Mouse (Mus musculus): ENCODE measurements around the gene Gm20388. TPM values are rescaled to one million over a fixed set of nuclear protein-coding genes. Genes with fewer than 3 reads are reported as not detected.

The Gm20388 gene
- polyA plus RNA-seq, 1 experiment from 2014 or later, result 8.3 TPM

GRCm38 (mm10) chr8:120227578-120227876 lies 316.9 kb downstream of the Gm20388 start:
- no peaks in the 10 kb centered on the region for H3K27me3 ChIP-seq (replicated peaks; ENCODE audit: control insufficient read depth, insufficient read depth, low read length)
- H3K4me1 ChIP-seq (replicated peaks; ENCODE audit: control insufficient read depth, insufficient read depth, low read length), result peaks cover 69% of the 10 kb centered on the region
- H3K9me3 ChIP-seq (ENCODE audit: control insufficient read depth, low read length), result no peaks in the 10 kb centered on the region
- H3K9ac ChIP-seq (ENCODE audit: low read length), result no peak overlapping the region
- no peaks in the 10 kb centered on the region for H3K36me3 ChIP-seq (ENCODE audit: control insufficient read depth, insufficient read depth, low read length)
- ATAC-seq (replicated peaks; ENCODE audit: low FRiP score, low TSS enrichment, low read depth) (no peak), DNase-seq (ENCODE audit: low spot score) (no peak)
- peak overlapping the region; percentile 10; the same call in 1 of the 2 replicates for H3K27ac ChIP-seq (ENCODE audit: low read depth)
- H3K4me2 ChIP-seq (ENCODE audit: low read length), result peak overlapping the region; percentile 78
- no peak overlapping the region for H3K4me3 ChIP-seq (ENCODE audit: low read depth, low read length)

- no peaks in the 10 kb centered on the region for H3K9me3 ChIP-seq (ENCODE audit: control insufficient read depth, low read length)
- peak; percentile 59 for ATAC-seq (replicated peaks; ENCODE audit: low FRiP score, low TSS enrichment, low read depth)
- H3K4me3 ChIP-seq (ENCODE audit: low read depth, low read length), result peak within 1 kb of the TSS; percentile 59
- no peaks in the 10 kb centered on the region for H3K27me3 ChIP-seq (replicated peaks; ENCODE audit: control insufficient read depth, insufficient read depth, low read length)
- peak within 1 kb of the TSS; percentile 56 for H3K9ac ChIP-seq (ENCODE audit: low read length)
- H3K4me1 ChIP-seq (replicated peaks; ENCODE audit: control insufficient read depth, insufficient read depth, low read length), result peaks cover 71% of the 10 kb centered on the region
- no peaks in the 10 kb centered on the region for H3K36me3 ChIP-seq (ENCODE audit: control insufficient read depth, insufficient read depth, low read length)
- peak; percentile 75 for DNase-seq (ENCODE audit: low spot score)
- peak within 1 kb of the TSS; percentile 78 for H3K4me2 ChIP-seq (ENCODE audit: low read length)
- 3% methylated on average over 22 of the region's 52 CpGs for WGBS
- H3K27ac ChIP-seq (ENCODE audit: low read depth), result peak within 1 kb of the TSS; percentile 27; the same call in 1 of the 2 replicates
Observed at GRCm38 (mm10) chr8:120227891-120228591, 317.4 kb downstream of the Gm20388 start, which contains the start of gene Gse1. TSS of gene Gse1 (plus strand) at chr8:120228456.

- Histone ChIP-seq H3K4me3 (ENCODE audit: low read depth, low read length) (peak overlapping the region; percentile 59), H3K9me3 (ENCODE audit: control insufficient read depth, low read length) (no peaks in the 10 kb centered on the region), H3K4me1 (replicated peaks; ENCODE audit: control insufficient read depth, insufficient read depth, low read length) (peaks cover 78% of the 10 kb centered on the region), H3K27me3 (replicated peaks; ENCODE audit: control insufficient read depth, insufficient read depth, low read length) (no peaks in the 10 kb centered on the region), H3K27ac (ENCODE audit: low read depth) (0 out of 2 replicates have a peak overlapping the region, but pooled peaks have one; percentile 27), H3K36me3 (ENCODE audit: control insufficient read depth, insufficient read depth, low read length) (no peaks in the 10 kb centered on the region), H3K9ac (ENCODE audit: low read length) (peak overlapping the region; percentile 56), H3K4me2 (ENCODE audit: low read length) (peak overlapping the region; percentile 78)
- under 1% methylated on average over 124 of the region's 125 CpGs for WGBS
- ATAC-seq (replicated peaks; ENCODE audit: low FRiP score, low TSS enrichment, low read depth) (peak; percentile 24; the same call in 1 of the 2 replicates), DNase-seq (ENCODE audit: low spot score) (peak; percentile 67)
Observed at GRCm38 (mm10) chr8:120228781-120229573, 318.3 kb downstream of the Gm20388 start.

GRCm38 (mm10) chr8:120229574-120229916 lies 318.9 kb downstream of the Gm20388 start:
- Histone ChIP-seq H3K4me1 (replicated peaks; ENCODE audit: control insufficient read depth, insufficient read depth, low read length) (peaks cover 81% of the 10 kb centered on the region), H3K9me3 (ENCODE audit: control insufficient read depth, low read length) (no peaks in the 10 kb centered on the region), H3K9ac (ENCODE audit: low read length) (peak overlapping the region; percentile 56), H3K4me2 (ENCODE audit: low read length) (peak overlapping the region; percentile 78), H3K36me3 (ENCODE audit: control insufficient read depth, insufficient read depth, low read length) (no peaks in the 10 kb centered on the region), H3K27ac (ENCODE audit: low read depth) (no peak overlapping the region), H3K4me3 (ENCODE audit: low read depth, low read length) (peak overlapping the region; percentile 59), H3K27me3 (replicated peaks; ENCODE audit: control insufficient read depth, insufficient read depth, low read length) (no peaks in the 10 kb centered on the region)
- DNase-seq (ENCODE audit: low spot score) (peak; percentile 79), ATAC-seq (replicated peaks; ENCODE audit: low FRiP score, low TSS enrichment, low read depth) (no peak)
- WGBS, result under 1% methylated on average over 22 of the region's 22 CpGs

GRCm38 (mm10) chr8:120230081-120230480 lies 319.4 kb downstream of the Gm20388 start:
- Histone ChIP-seq H3K4me2 (ENCODE audit: low read length) (peak overlapping the region; percentile 78), H3K36me3 (ENCODE audit: control insufficient read depth, insufficient read depth, low read length) (0 out of 2 replicates have a peak, but pooled peaks cover under 1% of the 10 kb centered on the region), H3K4me1 (replicated peaks; ENCODE audit: control insufficient read depth, insufficient read depth, low read length) (peaks cover 80% of the 10 kb centered on the region), H3K27ac (ENCODE audit: low read depth) (no peak overlapping the region), H3K9ac (ENCODE audit: low read length) (peak overlapping the region; percentile 56), H3K4me3 (ENCODE audit: low read depth, low read length) (peak overlapping the region; percentile 59), H3K27me3 (replicated peaks; ENCODE audit: control insufficient read depth, insufficient read depth, low read length) (no peaks in the 10 kb centered on the region), H3K9me3 (ENCODE audit: control insufficient read depth, low read length) (no peaks in the 10 kb centered on the region)
- 19% methylated on average over 22 of the region's 22 CpGs for WGBS
- DNase-seq (ENCODE audit: low spot score), result peak; percentile 66
- no peak for ATAC-seq (replicated peaks; ENCODE audit: low FRiP score, low TSS enrichment, low read depth)

GRCm38 (mm10) chr8:120230715-120231614 lies 320.3 kb downstream of the Gm20388 start:
- Histone ChIP-seq H3K27me3 (replicated peaks; ENCODE audit: control insufficient read depth, insufficient read depth, low read length) (no peaks in the 10 kb centered on the region), H3K36me3 (ENCODE audit: control insufficient read depth, insufficient read depth, low read length) (0 out of 2 replicates have a peak, but pooled peaks cover 7% of the 10 kb centered on the region), H3K4me1 (replicated peaks; ENCODE audit: control insufficient read depth, insufficient read depth, low read length) (peaks cover 76% of the 10 kb centered on the region), H3K9me3 (ENCODE audit: control insufficient read depth, low read length) (no peaks in the 10 kb centered on the region), H3K9ac (ENCODE audit: low read length) (peak overlapping the region; percentile 56; the same call in 1 of the 2 replicates), H3K4me3 (ENCODE audit: low read depth, low read length) (peak overlapping the region; percentile 59), H3K27ac (ENCODE audit: low read depth) (no peak overlapping the region), H3K4me2 (ENCODE audit: low read length) (peak overlapping the region; percentile 78)
- ATAC-seq (replicated peaks; ENCODE audit: low FRiP score, low TSS enrichment, low read depth) (no peak), DNase-seq (ENCODE audit: low spot score) (no peak)
- WGBS, result 30% methylated on average over 18 of the region's 18 CpGs

GRCm38 (mm10) chr8:120231870-120232269 lies 321.2 kb downstream of the Gm20388 start:
- Histone ChIP-seq H3K4me1 (replicated peaks; ENCODE audit: control insufficient read depth, insufficient read depth, low read length) (peaks cover 67% of the 10 kb centered on the region), H3K27ac (ENCODE audit: low read depth) (no peak overlapping the region), H3K9ac (ENCODE audit: low read length) (no peak overlapping the region), H3K4me3 (ENCODE audit: low read depth, low read length) (peak overlapping the region; percentile 22), H3K36me3 (ENCODE audit: control insufficient read depth, insufficient read depth, low read length) (0 out of 2 replicates have a peak, but pooled peaks cover 7% of the 10 kb centered on the region), H3K27me3 (replicated peaks; ENCODE audit: control insufficient read depth, insufficient read depth, low read length) (no peaks in the 10 kb centered on the region), H3K9me3 (ENCODE audit: control insufficient read depth, low read length) (no peaks in the 10 kb centered on the region), H3K4me2 (ENCODE audit: low read length) (peak overlapping the region; percentile 78)
- no peak for DNase-seq (ENCODE audit: low spot score)
- no peak for ATAC-seq (replicated peaks; ENCODE audit: low FRiP score, low TSS enrichment, low read depth)
- 71% methylated on average over 3 of the region's 3 CpGs for WGBS

- WGBS, result 43% methylated on average over 4 of the region's 4 CpGs
- Histone ChIP-seq H3K4me3 (ENCODE audit: low read depth, low read length) (peak overlapping the region; percentile 22), H3K4me1 (replicated peaks; ENCODE audit: control insufficient read depth, insufficient read depth, low read length) (peaks cover 62% of the 10 kb centered on the region), H3K27ac (ENCODE audit: low read depth) (no peak overlapping the region), H3K9ac (ENCODE audit: low read length) (peak overlapping the region; percentile 29; the same call in 1 of the 2 replicates), H3K27me3 (replicated peaks; ENCODE audit: control insufficient read depth, insufficient read depth, low read length) (no peaks in the 10 kb centered on the region), H3K36me3 (ENCODE audit: control insufficient read depth, insufficient read depth, low read length) (0 out of 2 replicates have a peak, but pooled peaks cover 7% of the 10 kb centered on the region), H3K4me2 (ENCODE audit: low read length) (peak overlapping the region; percentile 78), H3K9me3 (ENCODE audit: control insufficient read depth, low read length) (no peaks in the 10 kb centered on the region)
- DNase-seq (ENCODE audit: low spot score), result no peak
- no peak for ATAC-seq (replicated peaks; ENCODE audit: low FRiP score, low TSS enrichment, low read depth)
Observed at GRCm38 (mm10) chr8:120232398-120232797, 321.8 kb downstream of the Gm20388 start.
